Mouse (Mus musculus) retina, embryonic 14.5 days (tissue): ENCODE data around the gene Tk1.
"Not testable (repeated sequence)": the region's sequence is repeated elsewhere in the genome, so short reads cannot be mapped to it uniquely, and the experiment has no call there.

ENCODE experiments used
- DNase-seq: peaks from one replicate; pipeline ENCODE4 v3.0.0-alpha.2; 2015; ENCODE audit warnings: low spot score

Tk1 gene

GRCm38 (mm10) chr11:117822728-117823241 lies 3.1 kb downstream of the Tk1 start:
- no peak for DNase-seq

- DNase-seq: no peak
These were observed 4.0 kb downstream of the Tk1 start for GRCm38 (mm10) chr11:117821868-117822267.

- DNase-seq: no peak
These were observed 5.7 kb downstream of the Tk1 start for GRCm38 (mm10) chr11:117820173-117820572.

- no peak for DNase-seq
These were observed 6.8 kb downstream of the Tk1 start for GRCm38 (mm10) chr11:117819095-117819494.

- DNase-seq: no peak
These were observed 9.4 kb downstream of the Tk1 start for GRCm38 (mm10) chr11:117816389-117816996.

GRCm38 (mm10) chr11:117815850-117816249 lies 10.0 kb downstream of the Tk1 start:
- DNase-seq: not testable (repeated sequence)

- no peak for DNase-seq
These were observed 11.1 kb downstream of the Tk1 start for GRCm38 (mm10) chr11:117814704-117815366.

GRCm38 (mm10) chr11:117813867-117814266 lies 12.0 kb downstream of the Tk1 start:
- no peak for DNase-seq

GRCm38 (mm10) chr11:117810401-117811046 lies 15.4 kb downstream of the Tk1 start:
- peak; percentile 88 for DNase-seq

- DNase-seq: peak; percentile 85
These were observed 16.2 kb downstream of the Tk1 start, which contains the start of the genes Gm20708 and Syngr2 for GRCm38 (mm10) chr11:117809407-117810311. Gm20708 (plus strand) TSS chr11:117809668. Syngr2 (plus strand) TSS chr11:117809668.

GRCm38 (mm10) chr11:117806781-117807180 lies 19.1 kb downstream of the Tk1 start:
- no peak for DNase-seq

- no peak for DNase-seq
These were observed 22.7 kb downstream of the Tk1 start for GRCm38 (mm10) chr11:117803166-117803688.

- DNase-seq: no peak
These were observed 24.2 kb downstream of the Tk1 start for GRCm38 (mm10) chr11:117801650-117802049.

GRCm38 (mm10) chr11:117800038-117800437 lies 25.9 kb downstream of the Tk1 start:
- no peak for DNase-seq

GRCm38 (mm10) chr11:117799174-117799573 lies 26.7 kb downstream of the Tk1 start:
- DNase-seq: no peak

- no peak for DNase-seq
These were observed 27.7 kb downstream of the Tk1 start for GRCm38 (mm10) chr11:117798160-117798541.

GRCm38 (mm10) chr11:117797511-117798159 lies 28.3 kb downstream of the Tk1 start, which contains the start of gene 6030468B19Rik:
6030468B19Rik (plus strand) TSS chr11:117797660.
- DNase-seq: no peak

- no peak for DNase-seq
These were observed 28.9 kb downstream of the Tk1 start for GRCm38 (mm10) chr11:117796954-117797353.

GRCm38 (mm10) chr11:117794035-117794551 lies 31.8 kb downstream of the Tk1 start:
- DNase-seq: no peak

GRCm38 (mm10) chr11:117792281-117792888 lies 33.5 kb downstream of the Tk1 start:
- DNase-seq: peak; percentile 38
